Mouse (Mus musculus) megakaryocyte, embryonic 14.5 days (primary cell): Measurements from ENCODE around the gene Slc39a3. TPM values are rescaled to one million over a fixed set of nuclear protein-coding genes. Genes with fewer than 3 reads are reported as not detected.

Experiments
- H3K27me3 ChIP-seq: replicated peaks from 2 replicates; pipeline ENCODE3; 2012; ENCODE audit warnings: inconsistent platforms
- H3K36me3 ChIP-seq: replicated peaks from 2 replicates; pipeline ENCODE3; 2012; ENCODE audit warnings: low read length, inconsistent platforms, mixed read lengths
- H3K4me1 ChIP-seq: 2 replicates; pipeline ENCODE4 v1.6.1; 2012; ENCODE audit warnings: inconsistent platforms
- H3K4me3 ChIP-seq: replicated peaks from 2 replicates; pipeline ENCODE3; 2012; ENCODE audit warnings: moderate library complexity, mild to moderate bottlenecking, inconsistent platforms
- H3K9me3 ChIP-seq: 2 replicates; pipeline ENCODE4 v1.6.1; 2012; ENCODE audit warnings: inconsistent platforms
- FLI1 ChIP-seq: IDR thresholded peaks from 2 replicates; pipeline ENCODE4 v1.6.1; 2012; ENCODE audit warnings: low read length, inconsistent platforms, mixed read lengths
- GATA1 ChIP-seq: IDR thresholded peaks from 3 replicates; pipeline ENCODE4 v1.6.1; 2012; ENCODE audit warnings: mixed read lengths, low read length, inconsistent platforms, borderline replicate concordance
- polyA plus RNA-seq: library from polyadenylated mRNA; stranded (reverse); fragments of >175 nt; gene quantifications from 2 replicates; pipeline ENCODE4 v1.2.3, GENCODE M21; 2012; ENCODE audit warnings: low replicate concordance; ENCODE audit not compliant: insufficient read depth

Slc39a3 gene
- polyA plus RNA-seq, 1 experiment: 7.5 TPM

- Histone ChIP-seq H3K9me3 (no peaks in the 10 kb centered on the region), H3K4me1 (peaks cover 50% of the 10 kb centered on the region), H3K36me3 (no peaks in the 10 kb centered on the region), H3K27me3 (peaks cover 63% of the 10 kb centered on the region), H3K4me3 (no peak overlapping the region)
- TF ChIP-seq FLI1: no peak
- no peak for TF ChIP-seq GATA1
Measured at GRCm38 (mm10) chr10:80986754-80987153, 50.5 kb downstream of the Slc39a3 start.

- Histone ChIP-seq H3K4me1 (peaks cover 54% of the 10 kb centered on the region), H3K4me3 (peak overlapping the region; percentile 91), H3K36me3 (no peaks in the 10 kb centered on the region), H3K27me3 (peaks cover 68% of the 10 kb centered on the region), H3K9me3 (no peaks in the 10 kb centered on the region)
- no peak for TF ChIP-seq GATA1
- TF ChIP-seq FLI1: no peak
Measured at GRCm38 (mm10) chr10:80985970-80986701, 51.1 kb downstream of the Slc39a3 start.

GRCm38 (mm10) chr10:80985241-80985969, 51.8 kb downstream of the Slc39a3 start:
- Histone ChIP-seq H3K27me3 (peaks cover 69% of the 10 kb centered on the region), H3K4me3 (peak overlapping the region; percentile 91), H3K36me3 (no peaks in the 10 kb centered on the region), H3K9me3 (no peaks in the 10 kb centered on the region), H3K4me1 (peaks cover 54% of the 10 kb centered on the region)
- TF ChIP-seq GATA1: no peak
- no peak for TF ChIP-seq FLI1

- peaks cover 61% of the 10 kb centered on the region for H3K27me3 ChIP-seq
Measured at GRCm38 (mm10) chr10:80984223-80984622, 53.0 kb downstream of the Slc39a3 start.

GRCm38 (mm10) chr10:80982381-80982780, 54.8 kb downstream of the Slc39a3 start:
- TF ChIP-seq FLI1 (no peak), GATA1 (no peak)
- H3K9me3 ChIP-seq: no peaks in the 10 kb centered on the region
- peaks cover 34% of the 10 kb centered on the region for H3K4me1 ChIP-seq
- no peak overlapping the region for H3K4me3 ChIP-seq
- H3K27me3 ChIP-seq: peaks cover 54% of the 10 kb centered on the region
- no peaks in the 10 kb centered on the region for H3K36me3 ChIP-seq

More at GRCm38 (mm10) chr10:80984223-80984622, 53.0 kb downstream of the Slc39a3 start:
- Histone ChIP-seq H3K36me3 (no peaks in the 10 kb centered on the region), H3K4me3 (no peak overlapping the region), H3K4me1 (peaks cover 48% of the 10 kb centered on the region), H3K9me3 (no peaks in the 10 kb centered on the region)
- no peak for TF ChIP-seq GATA1
- no peak for TF ChIP-seq FLI1

GRCm38 (mm10) chr10:80981564-80982112, 55.6 kb downstream of the Slc39a3 start:
- no peak overlapping the region for H3K4me3 ChIP-seq
- no peak for TF ChIP-seq FLI1
- no peak for TF ChIP-seq GATA1
- peaks cover 50% of the 10 kb centered on the region for H3K27me3 ChIP-seq
- no peaks in the 10 kb centered on the region for H3K36me3 ChIP-seq
- H3K9me3 ChIP-seq: no peaks in the 10 kb centered on the region
- peaks cover 28% of the 10 kb centered on the region for H3K4me1 ChIP-seq

Other genes with a start within 250 kb of the Slc39a3 start
- 413 and 1,110 TPM in 2 replicates for gene Sf3a2, start 239.2 kb downstream of the Slc39a3 start, polyA plus RNA-seq
- gene Plekhj1, start 238.8 kb downstream of the Slc39a3 start, polyA plus RNA-seq: 184 and 251 TPM in 2 replicates
- 1.1 and 5.5 TPM in 2 replicates for gene Amh, start 232.2 kb downstream of the Slc39a3 start, polyA plus RNA-seq
- gene Jsrp1, start 223.9 kb downstream of the Slc39a3 start, polyA plus RNA-seq: not detected in 2 replicates
- 2,272 and 5,289 TPM in 2 replicates for gene Oaz1, start 210.8 kb downstream of the Slc39a3 start, polyA plus RNA-seq
- gene Lingo3, start 193.4 kb downstream of the Slc39a3 start, polyA plus RNA-seq: 0.04 TPM in 1 of 2 replicates, not detected in the other
- 6.8 and 219 TPM in 2 replicates for gene Lsm7, start 182.2 kb downstream of the Slc39a3 start, polyA plus RNA-seq
- 33.4 and 118 TPM in 2 replicates for gene Sppl2b, start 182.2 kb downstream of the Slc39a3 start, polyA plus RNA-seq
- gene Tmprss9, start 165.6 kb downstream of the Slc39a3 start, polyA plus RNA-seq: 0.08 TPM in 1 of 2 replicates, not detected in the other
- gene Timm13, start 136.5 kb downstream of the Slc39a3 start, polyA plus RNA-seq: 88.8 and 345 TPM in 2 replicates
- 11.8 and 16.6 TPM in 2 replicates for gene Lmnb2, start 119.2 kb downstream of the Slc39a3 start, polyA plus RNA-seq
- gene Gadd45b, start 107.4 kb downstream of the Slc39a3 start, polyA plus RNA-seq: 29.3 and 96.0 TPM in 2 replicates
- 0.41 and 1.1 TPM in 2 replicates for gene Gng7, start 22.5 kb downstream of the Slc39a3 start, polyA plus RNA-seq
- 0.06 TPM in 1 of 2 replicates, not detected in the other for gene Diras1, start 11.8 kb downstream of the Slc39a3 start, polyA plus RNA-seq
- gene Sgta, start 22.8 kb upstream of the Slc39a3 start, polyA plus RNA-seq: 262 and 632 TPM in 2 replicates
- 62.3 and 65.0 TPM in 2 replicates for gene Thop1, start 32.6 kb upstream of the Slc39a3 start, polyA plus RNA-seq
- gene Creb3l3, start 61.4 kb upstream of the Slc39a3 start, polyA plus RNA-seq: not detected in 2 replicates
- gene Map2k2, start 68.5 kb upstream of the Slc39a3 start, polyA plus RNA-seq: 407 and 1,114 TPM in 2 replicates
- 100.0 and 136 TPM in 2 replicates for gene Zbtb7a, start 97.8 kb upstream of the Slc39a3 start, polyA plus RNA-seq
- gene Pias4, start 130.5 kb upstream of the Slc39a3 start, polyA plus RNA-seq: 95.2 and 184 TPM in 2 replicates
- 439 and 1,295 TPM in 2 replicates for gene Eef2, start 139.2 kb upstream of the Slc39a3 start, polyA plus RNA-seq
- 168 TPM in 2 replicates for gene Dapk3, start 145.6 kb upstream of the Slc39a3 start, polyA plus RNA-seq
- not detected in 2 replicates for gene 4930442H23Rik, start 146.4 kb upstream of the Slc39a3 start, polyA plus RNA-seq
- gene Nmrk2, start 164.6 kb upstream of the Slc39a3 start, polyA plus RNA-seq: not detected in 2 replicates
- not detected in 2 replicates for gene Atcay, start 193.4 kb upstream of the Slc39a3 start, polyA plus RNA-seq
- gene Zfr2, start 195.7 kb upstream of the Slc39a3 start, polyA plus RNA-seq: 1.4 TPM in 1 of 2 replicates, not detected in the other
- 6.2 and 21.4 TPM in 2 replicates for gene Matk, start 215.5 kb upstream of the Slc39a3 start, polyA plus RNA-seq
- 458 and 769 TPM in 2 replicates for gene Mrpl54, start 229.5 kb upstream of the Slc39a3 start, polyA plus RNA-seq
- gene Apba3, start 229.5 kb upstream of the Slc39a3 start, polyA plus RNA-seq: 93.1 and 154 TPM in 2 replicates